Mouse (Mus musculus) urinary bladder, adult 18-20 months (tissue): ENCODE measurements around the gene Gm10184.
"Not testable (repeated sequence)": the region's sequence is repeated elsewhere in the genome, so short reads cannot be mapped to it uniquely, and the experiment has no call there.

ENCODE experiments used
- DNase-seq, 2 experiments: peaks; one replicate each; pipeline ENCODE4 v3.0.0; 2022; ENCODE audit warnings: low spot score in 2 of 2, mixed read lengths in 2 of 2

The Gm10184 gene

GRCm38 (mm10) chr17:89910349-89910748 lies at the start of gene Gm10184:
TSS of gene Gm10184 (minus strand) at chr17:89910449.
- no peak for DNase-seq

DNA sequence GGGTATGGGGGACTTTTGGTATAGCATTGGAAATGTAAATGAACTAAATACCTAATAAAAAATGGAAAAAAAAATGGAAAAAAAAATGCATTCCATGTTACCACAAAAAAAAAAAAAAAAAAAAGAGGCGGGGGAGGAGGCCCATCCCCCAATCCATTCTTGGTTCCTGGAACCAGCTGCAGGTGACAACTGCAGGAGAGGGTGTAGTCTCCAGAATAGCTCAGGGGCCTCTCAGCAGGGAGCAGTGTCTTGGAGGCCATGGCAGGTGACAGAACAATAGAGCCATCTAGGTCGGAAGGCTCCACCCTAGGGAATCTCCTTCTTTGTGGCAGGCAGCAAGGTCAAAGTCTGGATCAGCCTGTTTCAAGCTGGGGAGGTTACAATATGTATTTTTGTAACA lies 23.7 kb upstream of the Gm10184 start:
- no peak for DNase-seq

GRCm38 (mm10) chr17:89907686-89908085 lies 2.6 kb downstream of the Gm10184 start:
- DNase-seq: no peak

GRCm38 (mm10) chr17:89904701-89905100 lies 5.5 kb downstream of the Gm10184 start:
- DNase-seq: not testable (repeated sequence)

DNA sequence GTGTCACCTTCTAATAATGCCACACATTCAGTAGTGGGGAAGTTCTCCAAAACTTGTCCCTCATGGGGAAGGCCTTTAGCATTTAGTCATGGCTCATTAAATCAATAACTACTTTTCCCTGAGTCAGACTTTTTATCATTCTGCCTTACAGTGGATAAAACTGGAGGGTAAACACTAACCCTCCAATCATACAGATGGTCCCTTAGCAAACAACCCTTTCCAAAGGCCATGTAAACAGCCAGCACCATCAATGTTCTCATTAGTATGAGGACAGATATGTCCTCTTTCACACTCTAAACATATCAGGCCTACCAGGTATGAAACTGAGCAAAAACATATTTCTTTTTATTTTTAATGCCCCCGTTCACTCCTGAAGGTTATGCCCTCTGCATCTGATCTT lies 7.5 kb downstream of the Gm10184 start:
- no peak for DNase-seq

GRCm38 (mm10) chr17:89900610-89901009 lies 9.6 kb downstream of the Gm10184 start:
- no peak for DNase-seq

- no peak for DNase-seq
Measured at GRCm38 (mm10) chr17:89899813-89900212, 10.4 kb downstream of the Gm10184 start.

DNA sequence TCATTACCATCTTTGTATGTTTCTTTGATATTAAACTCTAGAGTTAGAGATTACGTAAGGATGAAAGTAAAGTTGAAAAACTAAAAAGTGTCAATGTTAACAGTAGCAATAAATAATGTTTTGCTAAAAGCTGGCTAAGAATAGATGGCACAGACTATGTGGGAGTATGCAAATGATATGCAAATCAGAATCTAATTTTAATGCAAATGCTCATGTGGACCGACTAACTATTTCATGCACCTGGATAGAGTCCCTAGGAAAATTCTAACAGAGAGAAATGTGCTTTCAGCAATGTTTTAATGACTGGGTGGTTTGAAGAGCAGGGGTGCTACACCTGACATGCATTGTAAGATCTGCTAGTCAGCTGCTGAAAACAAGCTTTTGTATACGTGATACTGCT lies 45.3 kb downstream of the Gm10184 start:
- no peak for DNase-seq
